Mouse (Mus musculus): ENCODE measurements around the gene Brd3. TPM values are rescaled to one million over a fixed set of nuclear protein-coding genes. Genes with fewer than 3 reads are reported as not detected.

Brd3 gene
- polyA plus RNA-seq, 1 experiment from 2014 or later, result 140 TPM

- no peak for ATAC-seq (ENCODE audit: low FRiP score)
- Histone ChIP-seq H3K27ac (no peak overlapping the region), H3K4me2 (no peak overlapping the region), H3K9me3 (no peaks in the 10 kb centered on the region), H3K4me3 (replicated peaks) (no peak overlapping the region), H3K9ac (no peak overlapping the region), H3K36me3 (replicated peaks) (no peaks in the 10 kb centered on the region), H3K27me3 (no peaks in the 10 kb centered on the region), H3K4me1 (peaks cover 91% of the 10 kb centered on the region)
- 69% methylated on average over 3 of the region's 3 CpGs for WGBS
Measured at GRCm38 (mm10) chr2:27416425-27416824, 91.0 kb downstream of the Brd3 start.

DNA sequence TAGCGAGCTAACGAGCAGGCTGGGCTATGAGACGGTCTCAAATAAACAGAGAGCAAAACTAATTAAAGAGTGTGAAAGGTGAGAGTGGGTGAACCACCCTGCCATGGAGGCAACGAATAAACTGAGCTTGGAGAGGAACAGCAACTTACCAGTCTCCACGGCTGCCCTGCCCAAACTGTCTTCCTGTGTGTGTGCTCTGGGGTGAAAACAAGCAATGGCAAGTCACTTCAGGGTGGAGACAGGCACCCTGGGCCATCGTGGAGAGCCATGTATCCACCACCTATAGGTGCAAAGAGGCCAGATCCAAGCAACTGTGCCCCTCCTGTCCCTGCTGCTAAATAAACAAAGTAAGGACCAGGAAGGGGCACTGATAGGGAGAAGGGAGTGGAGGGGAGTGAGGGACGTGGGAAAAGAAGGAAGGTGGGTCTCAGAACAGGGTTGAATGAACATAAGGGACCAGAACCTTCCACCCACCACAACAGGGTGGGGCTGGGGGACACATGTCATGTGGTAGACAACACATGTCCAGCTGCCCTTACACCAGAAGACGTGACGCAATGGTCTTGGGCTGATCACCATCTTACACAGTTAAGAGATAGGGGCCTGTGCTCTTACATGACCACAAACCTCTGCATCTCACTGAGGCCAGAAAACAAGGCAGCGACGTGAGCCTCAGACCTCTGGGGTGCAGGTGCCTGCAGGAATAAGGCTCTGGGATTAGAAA, 92.2 kb downstream of the Brd3 start:
- H3K9ac ChIP-seq, result no peak overlapping the region
- H3K27ac ChIP-seq, result peak overlapping the region; percentile 89
- no peaks in the 10 kb centered on the region for H3K9me3 ChIP-seq
- H3K4me3 ChIP-seq (replicated peaks), result no peak overlapping the region
- H3K36me3 ChIP-seq (replicated peaks), result no peaks in the 10 kb centered on the region
- ATAC-seq (ENCODE audit: low FRiP score), result no peak
- peaks cover 93% of the 10 kb centered on the region for H3K4me1 ChIP-seq
- 0 out of 2 replicates have a peak overlapping the region, but pooled peaks have one; percentile 40 for H3K4me2 ChIP-seq
- WGBS, result 62% methylated on average over 11 of the region's 11 CpGs
- H3K27me3 ChIP-seq, result no peaks in the 10 kb centered on the region

DNA sequence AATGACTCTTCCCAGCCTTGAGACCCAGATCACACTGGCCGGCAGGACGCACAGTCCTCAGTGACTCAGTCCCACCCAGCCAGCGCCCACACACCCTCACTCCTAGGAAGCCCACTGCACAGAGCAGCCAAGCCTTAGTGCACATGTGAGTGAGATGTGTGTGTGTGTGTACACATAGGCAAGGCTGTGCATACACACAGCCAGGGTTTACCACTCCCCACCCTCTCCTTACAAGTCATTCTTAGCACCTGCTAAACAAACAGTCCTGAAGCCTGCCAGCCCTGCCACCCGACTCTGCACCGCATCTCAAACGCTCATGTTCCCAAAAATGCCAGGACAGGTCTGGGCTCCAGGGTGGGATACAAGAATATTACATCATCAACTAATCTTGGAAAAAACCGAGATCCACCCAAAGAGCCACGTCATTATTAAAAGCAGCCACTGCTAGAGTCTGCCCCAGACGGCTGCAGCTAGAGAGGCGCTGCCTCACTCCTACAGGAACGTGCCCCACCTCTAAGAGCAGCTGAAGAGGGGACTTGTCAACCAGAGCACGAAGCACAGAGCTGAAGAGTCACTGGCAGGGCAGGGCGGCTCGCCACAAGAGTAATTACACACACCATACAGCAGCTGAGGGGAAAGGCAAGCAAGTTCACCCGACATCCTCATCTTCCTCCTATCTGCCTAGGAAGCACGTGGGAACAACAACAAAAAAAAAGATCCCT, 93.4 kb downstream of the Brd3 start:
- Histone ChIP-seq H3K4me1 (peaks cover 89% of the 10 kb centered on the region), H3K9ac (peak overlapping the region; percentile 42), H3K27me3 (no peaks in the 10 kb centered on the region), H3K9me3 (no peaks in the 10 kb centered on the region), H3K4me3 (replicated peaks) (no peak overlapping the region), H3K4me2 (peak overlapping the region; percentile 40), H3K36me3 (replicated peaks) (no peaks in the 10 kb centered on the region), H3K27ac (peak overlapping the region; percentile 89)
- peak; percentile 81 for ATAC-seq (ENCODE audit: low FRiP score)
- WGBS, result 12% methylated on average over 16 of the region's 16 CpGs

DNA sequence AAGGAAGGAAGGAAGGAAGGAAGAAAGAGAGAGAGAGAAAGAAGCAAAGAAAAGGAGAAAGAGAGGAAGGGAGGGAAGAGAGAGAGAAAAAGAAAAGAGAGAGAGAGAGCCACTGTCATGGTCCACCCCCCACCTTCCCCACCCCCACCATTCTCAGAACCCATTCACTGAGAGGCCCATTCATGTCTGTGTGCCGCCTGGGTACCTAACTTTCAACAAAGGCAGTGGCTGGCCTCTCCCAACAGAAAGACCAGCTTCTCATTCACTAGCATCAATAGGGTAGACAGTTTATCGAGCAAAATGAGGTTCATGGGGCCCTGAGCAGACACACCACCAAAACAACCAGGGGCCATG, 93.9 kb downstream of the Brd3 start:
- H3K9me3 ChIP-seq, result no peaks in the 10 kb centered on the region
- peaks cover 88% of the 10 kb centered on the region for H3K4me1 ChIP-seq
- no peak overlapping the region for H3K4me3 ChIP-seq (replicated peaks)
- peak overlapping the region; percentile 40 for H3K4me2 ChIP-seq
- H3K27me3 ChIP-seq, result no peaks in the 10 kb centered on the region
- no peaks in the 10 kb centered on the region for H3K36me3 ChIP-seq (replicated peaks)
- peak overlapping the region; percentile 89 for H3K27ac ChIP-seq
- no peak for ATAC-seq (ENCODE audit: low FRiP score)
- WGBS, result 0% methylated on average over 2 of the region's 2 CpGs
- H3K9ac ChIP-seq, result peak overlapping the region; percentile 42

- H3K9ac ChIP-seq, result no peak overlapping the region
Measured at GRCm38 (mm10) chr2:27412245-27412800, 95.1 kb downstream of the Brd3 start.

DNA sequence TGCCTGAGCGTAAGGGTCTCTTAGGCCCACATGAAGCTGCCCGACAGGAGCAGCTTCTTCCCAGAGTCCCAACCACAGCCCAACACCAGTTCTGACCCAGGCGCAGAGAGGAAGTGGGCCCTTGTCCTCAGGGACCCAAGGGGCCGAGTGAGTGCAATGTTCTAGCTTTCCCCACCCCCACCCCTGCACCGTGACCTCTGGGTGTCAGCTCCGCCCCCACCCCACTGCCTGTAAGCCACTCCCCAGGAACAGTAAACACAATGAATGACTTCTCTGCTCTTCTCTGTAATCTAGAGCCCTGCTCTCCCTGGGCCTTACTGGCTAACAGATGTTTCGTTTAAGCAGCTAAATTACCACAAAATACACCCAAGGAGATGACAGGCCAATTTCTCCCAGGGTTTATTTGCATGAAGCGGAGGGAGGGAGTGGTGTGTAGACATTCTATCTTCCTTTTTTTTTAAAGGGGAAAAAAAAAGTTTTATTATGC, 95.7 kb downstream of the Brd3 start:
- H3K9me3 ChIP-seq, result no peaks in the 10 kb centered on the region
- peak; percentile 48; the same call in 1 of the 2 replicates for ATAC-seq (ENCODE audit: low FRiP score)
- WGBS, result 21% methylated on average over 8 of the region's 8 CpGs
- no peak overlapping the region for H3K9ac ChIP-seq
- H3K4me1 ChIP-seq, result peaks cover 87% of the 10 kb centered on the region
- no peaks in the 10 kb centered on the region for H3K27me3 ChIP-seq
- 0 out of 2 replicates have a peak overlapping the region, but pooled peaks have one; percentile 1 for H3K4me2 ChIP-seq
- peak overlapping the region; percentile 70 for H3K27ac ChIP-seq
- no peak overlapping the region for H3K4me3 ChIP-seq (replicated peaks)
- no peaks in the 10 kb centered on the region for H3K36me3 ChIP-seq (replicated peaks)

More at GRCm38 (mm10) chr2:27412245-27412800, 95.1 kb downstream of the Brd3 start:
- Histone ChIP-seq H3K4me1 (peaks cover 87% of the 10 kb centered on the region), H3K9me3 (no peaks in the 10 kb centered on the region), H3K36me3 (replicated peaks) (no peaks in the 10 kb centered on the region), H3K27me3 (no peaks in the 10 kb centered on the region), H3K4me3 (replicated peaks) (no peak overlapping the region), H3K4me2 (0 out of 2 replicates have a peak overlapping the region, but pooled peaks have one; percentile 1), H3K27ac (peak overlapping the region; percentile 70)
- ATAC-seq (ENCODE audit: low FRiP score), result no peak
- 11% methylated on average over 7 of the region's 7 CpGs for WGBS

GRCm38 (mm10) chr2:27410518-27411140, 96.8 kb downstream of the Brd3 start:
- no peaks in the 10 kb centered on the region for H3K36me3 ChIP-seq (replicated peaks)
- H3K4me2 ChIP-seq, result no peak overlapping the region
- H3K9me3 ChIP-seq, result no peaks in the 10 kb centered on the region
- H3K4me3 ChIP-seq (replicated peaks), result no peak overlapping the region
- H3K4me1 ChIP-seq, result peaks cover 79% of the 10 kb centered on the region
- no peaks in the 10 kb centered on the region for H3K27me3 ChIP-seq
- ATAC-seq (ENCODE audit: low FRiP score), result no peak
- WGBS, result 96% methylated on average over 6 of the region's 6 CpGs
- no peak overlapping the region for H3K9ac ChIP-seq
- no peak overlapping the region for H3K27ac ChIP-seq

GRCm38 (mm10) chr2:27408194-27408593, 99.3 kb downstream of the Brd3 start:
- Histone ChIP-seq H3K27ac (no peak overlapping the region), H3K36me3 (replicated peaks) (no peaks in the 10 kb centered on the region), H3K27me3 (no peaks in the 10 kb centered on the region), H3K9ac (no peak overlapping the region), H3K4me3 (replicated peaks) (no peak overlapping the region), H3K4me1 (peaks cover 66% of the 10 kb centered on the region), H3K4me2 (no peak overlapping the region), H3K9me3 (no peaks in the 10 kb centered on the region)
- 87% methylated on average over 3 of the region's 3 CpGs for WGBS
- ATAC-seq (ENCODE audit: low FRiP score), result no peak

GRCm38 (mm10) chr2:27406928-27407327, 100.5 kb downstream of the Brd3 start:
- Histone ChIP-seq H3K4me2 (no peak overlapping the region), H3K4me1 (peaks cover 53% of the 10 kb centered on the region), H3K27ac (no peak overlapping the region), H3K36me3 (replicated peaks) (no peaks in the 10 kb centered on the region), H3K27me3 (no peaks in the 10 kb centered on the region), H3K4me3 (replicated peaks) (no peak overlapping the region), H3K9ac (no peak overlapping the region), H3K9me3 (no peaks in the 10 kb centered on the region)
- 88% methylated on average over 5 of the region's 5 CpGs for WGBS
- no peak for ATAC-seq (ENCODE audit: low FRiP score)

DNA sequence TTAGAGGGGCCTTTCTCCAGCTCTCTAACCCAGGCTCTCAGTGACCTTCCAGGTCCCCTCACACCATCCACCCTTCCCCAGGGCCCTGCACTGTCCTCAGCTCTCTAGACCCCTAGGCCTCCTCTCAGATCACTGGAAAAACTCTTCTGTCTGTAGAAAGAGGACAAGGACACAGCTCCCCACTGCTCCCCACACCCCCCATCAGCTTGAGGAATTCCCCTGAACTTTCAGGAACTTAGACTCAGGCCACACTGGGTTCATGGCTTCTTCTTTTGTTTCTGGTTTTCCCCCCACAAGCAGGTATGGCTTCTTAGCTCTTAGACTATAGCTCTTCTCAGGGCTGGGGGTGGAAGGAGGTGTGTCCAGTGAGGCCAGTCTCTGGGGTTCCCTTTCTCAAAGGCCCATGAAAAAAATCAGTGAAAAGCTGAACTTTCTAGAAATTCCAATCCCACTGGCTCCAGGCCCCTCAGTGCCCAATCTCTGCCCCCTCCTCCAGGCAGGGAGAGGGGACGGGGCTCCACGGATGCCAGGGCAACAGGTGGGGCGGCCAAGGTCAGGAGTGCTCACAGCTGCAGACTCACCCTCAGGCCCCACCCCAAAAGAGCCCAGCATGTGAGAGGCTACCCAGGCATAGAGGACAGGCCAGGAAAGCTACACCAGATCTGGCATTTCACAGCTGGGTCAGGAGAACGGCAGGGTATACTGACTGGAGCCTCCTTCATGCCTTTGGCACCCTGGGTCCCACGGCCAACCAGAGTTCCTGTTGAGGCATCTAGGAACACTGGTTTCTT, 102.2 kb downstream of the Brd3 start:
- H3K9ac ChIP-seq, result no peak overlapping the region
- ATAC-seq (ENCODE audit: low FRiP score), result no peak
- no peak overlapping the region for H3K4me3 ChIP-seq (replicated peaks)
- no peaks in the 10 kb centered on the region for H3K36me3 ChIP-seq (replicated peaks)
- H3K4me2 ChIP-seq, result no peak overlapping the region
- no peak overlapping the region for H3K27ac ChIP-seq
- WGBS, result 63% methylated on average over 5 of the region's 5 CpGs
- H3K9me3 ChIP-seq, result no peaks in the 10 kb centered on the region
- peaks cover 40% of the 10 kb centered on the region for H3K4me1 ChIP-seq
- H3K27me3 ChIP-seq, result no peaks in the 10 kb centered on the region

- Histone ChIP-seq H3K4me2 (no peak overlapping the region), H3K27ac (no peak overlapping the region), H3K4me3 (replicated peaks) (no peak overlapping the region), H3K36me3 (replicated peaks) (0 out of 2 replicates have a peak, but pooled peaks cover 5% of the 10 kb centered on the region), H3K9me3 (0 out of 2 replicates have a peak, but pooled peaks cover 4% of the 10 kb centered on the region), H3K4me1 (peaks cover 39% of the 10 kb centered on the region), H3K27me3 (no peaks in the 10 kb centered on the region), H3K9ac (no peak overlapping the region)
- 65% methylated on average over 6 of the region's 6 CpGs for WGBS
- ATAC-seq (ENCODE audit: low FRiP score), result no peak
Measured at GRCm38 (mm10) chr2:27404375-27405093, 102.9 kb downstream of the Brd3 start.

All from forebrain, embryonic 12.5 days (tissue).